Mouse (Mus musculus): ENCODE measurements around the gene Fam98b.
A peak's percentile ranks its signal among the peaks of the same experiment; 100 is the strongest.

The Fam98b gene

DNA sequence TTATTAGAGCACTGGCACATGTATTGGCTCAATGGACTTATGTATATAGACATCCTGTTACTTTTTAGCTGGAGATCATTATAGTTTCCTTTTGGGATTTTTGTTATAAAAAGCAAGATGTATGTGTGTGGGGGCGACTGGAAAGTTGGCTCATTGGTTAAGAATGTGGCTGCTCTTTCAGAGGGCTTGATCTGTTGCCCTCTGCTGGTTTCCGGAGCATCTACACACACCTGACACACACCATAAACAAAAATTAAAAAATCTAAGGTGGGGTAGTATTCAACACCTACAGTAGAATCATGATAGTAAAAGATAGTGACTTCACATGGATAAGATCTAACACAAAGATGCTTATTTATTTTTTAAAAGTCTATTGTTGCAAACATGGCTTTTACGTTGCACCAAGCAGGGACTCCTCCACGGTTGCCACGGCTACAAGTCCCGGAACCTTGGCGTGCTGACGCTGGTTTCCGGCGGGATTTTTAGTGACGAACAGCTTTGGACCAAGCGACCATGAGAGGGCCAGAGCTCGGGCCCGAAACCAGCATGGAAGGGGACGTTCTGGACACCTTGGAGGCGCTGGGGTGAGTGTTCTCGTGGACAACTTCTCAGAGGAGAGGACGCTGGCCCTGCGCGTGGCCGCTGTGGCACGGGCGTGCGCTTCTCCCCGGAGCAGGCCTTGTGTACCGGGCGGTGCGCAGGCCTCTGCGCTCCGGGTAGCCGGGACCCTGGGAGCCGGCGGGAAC, at the start of gene Fam98b:
Gene Fam98b (plus strand): TSS at position 485 of the 746 bp plus-strand sequence.
- DNase-seq (ENCODE audit: low spot score in 2 of 2): peak; percentile 79 to 81

DNA sequence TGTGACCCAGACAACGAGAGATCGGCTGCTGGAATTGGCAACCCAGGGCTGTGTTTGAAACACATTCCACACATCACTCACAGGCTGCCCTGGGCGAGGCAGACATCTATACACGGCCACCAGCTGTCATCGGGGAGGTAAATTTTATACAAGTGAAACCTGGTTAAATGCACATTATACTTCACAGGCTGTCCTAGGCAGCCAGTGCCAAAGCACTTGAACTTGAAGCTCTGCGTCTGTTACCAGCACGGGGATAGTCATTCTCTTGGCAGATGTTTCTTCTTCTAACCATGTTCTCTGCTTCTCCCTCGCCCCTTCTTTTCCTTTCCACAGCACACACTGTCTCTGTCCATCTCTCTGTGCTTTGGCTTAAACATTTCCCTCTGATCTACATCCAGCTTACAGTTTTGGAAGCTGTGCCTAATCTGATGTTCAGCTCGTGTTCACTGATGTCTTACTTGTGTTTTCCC, 48.6 kb upstream of the Fam98b start:
- DNase-seq (ENCODE audit: low spot score in 2 of 2): no peak

DNA sequence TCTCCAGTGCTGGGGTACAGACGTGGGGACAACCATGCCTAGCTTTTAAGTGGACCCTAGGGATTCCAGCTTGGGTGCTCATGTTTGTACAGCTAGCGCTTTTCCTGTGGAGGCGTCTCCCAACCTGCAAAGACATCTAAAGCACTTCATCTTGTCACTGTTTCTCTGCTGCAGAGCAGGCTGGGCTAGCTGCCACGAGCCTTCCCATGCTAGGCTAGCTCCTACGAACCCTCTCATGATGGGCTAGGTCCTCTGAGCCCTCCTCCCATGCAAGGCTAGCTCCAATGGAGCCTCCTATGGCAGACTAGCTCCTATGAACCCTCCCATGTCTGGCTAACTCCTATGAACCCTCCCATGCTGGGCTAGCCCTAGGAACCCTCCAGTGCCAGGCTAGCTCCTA, 46.2 kb upstream of the Fam98b start:
- DNase-seq (ENCODE audit: low spot score in 2 of 2): no peak

DNA sequence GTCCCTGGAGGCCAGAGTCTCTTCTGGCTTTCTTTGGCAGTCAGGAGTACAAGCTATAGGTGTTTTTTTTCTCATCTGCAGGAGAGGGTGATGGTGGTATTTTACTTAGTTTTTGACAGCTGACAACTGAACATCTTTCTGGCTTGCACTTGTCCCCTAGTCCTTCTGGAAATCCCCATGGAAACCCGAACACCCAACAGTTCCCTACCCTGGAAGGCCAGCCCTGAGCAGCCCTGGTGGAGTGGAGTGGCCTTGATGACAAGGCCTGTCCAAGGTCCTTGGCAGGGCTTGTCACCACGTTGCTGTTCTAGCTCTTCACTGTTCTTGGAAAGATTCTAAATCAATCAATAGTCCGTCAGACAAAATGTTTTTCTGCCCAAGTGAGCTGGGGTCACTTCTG, 45.0 kb upstream of the Fam98b start:
- no peak for DNase-seq (ENCODE audit: low spot score in 2 of 2)

DNA sequence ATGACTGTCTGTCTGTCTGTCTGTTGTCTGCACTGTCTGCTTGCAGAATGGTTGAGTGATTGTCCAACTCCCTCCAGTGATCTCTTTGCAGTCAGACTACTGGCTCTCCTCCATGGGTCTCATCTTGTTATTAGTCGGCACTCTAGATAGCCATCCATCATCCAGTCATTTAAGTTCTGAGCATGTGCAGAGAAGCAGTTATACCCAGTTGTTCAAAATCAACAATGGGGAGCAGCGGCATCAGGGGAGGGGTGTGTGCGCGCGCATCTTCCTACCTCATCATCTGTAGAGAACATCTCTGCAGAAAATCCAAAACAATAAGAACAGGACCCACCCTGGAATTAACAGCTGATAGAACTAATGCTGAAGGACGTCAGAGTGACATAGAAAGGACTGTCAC, 44.5 kb upstream of the Fam98b start:
- DNase-seq (ENCODE audit: low spot score in 2 of 2): no peak

DNA sequence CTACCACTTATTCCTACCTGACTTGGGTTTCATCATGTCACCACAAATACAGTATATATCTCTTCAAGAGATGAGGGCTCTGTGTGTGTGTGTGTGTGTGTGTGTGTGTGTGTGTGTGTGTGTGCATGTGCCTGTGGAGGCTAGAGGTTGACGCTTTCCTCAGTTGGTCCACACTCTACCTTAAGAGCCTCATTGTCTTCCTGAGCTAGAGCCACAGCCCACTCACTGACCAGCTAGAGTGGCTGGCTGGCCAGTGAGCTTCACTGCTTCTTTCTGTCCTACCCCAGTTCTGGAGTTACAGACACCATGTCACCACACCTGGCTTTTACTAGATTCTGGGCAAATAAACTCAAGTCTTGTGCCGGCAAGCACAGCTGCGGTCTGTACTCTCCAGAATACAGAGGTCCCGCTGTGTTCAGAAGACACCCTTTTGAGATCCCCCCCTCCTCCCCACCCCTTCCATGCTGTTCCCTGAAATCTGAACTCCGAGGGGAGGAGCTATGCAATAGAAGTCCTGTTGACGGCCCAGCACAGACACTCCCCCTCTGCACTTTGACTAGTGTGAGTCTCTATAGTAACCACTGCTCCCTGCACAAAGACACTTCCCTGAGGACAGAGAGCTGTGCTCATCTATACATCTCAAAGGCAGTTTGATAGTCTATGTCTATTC, 39.0 kb upstream of the Fam98b start:
- no peak for DNase-seq (ENCODE audit: low spot score in 2 of 2)

DNA sequence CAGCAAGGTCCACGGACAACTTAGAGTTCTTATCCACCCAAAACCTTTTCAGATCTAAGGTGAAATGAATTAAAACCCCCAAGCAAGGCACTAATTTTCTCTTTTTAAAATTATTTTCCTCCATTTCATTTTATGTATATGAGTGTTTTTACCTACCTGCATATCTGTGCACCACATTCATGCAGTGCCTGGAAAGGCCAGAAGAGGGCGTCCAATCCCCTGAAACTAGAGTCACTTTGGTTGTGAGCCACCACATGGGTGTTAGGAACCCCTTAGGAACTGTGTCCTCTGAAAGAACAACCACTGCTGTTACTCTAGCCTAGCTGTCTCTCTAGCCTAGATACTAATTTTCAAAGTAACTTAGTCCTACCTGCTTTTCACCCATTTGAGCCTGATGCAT, 33.4 kb upstream of the Fam98b start:
- no peak for DNase-seq (ENCODE audit: low spot score in 2 of 2)

DNA sequence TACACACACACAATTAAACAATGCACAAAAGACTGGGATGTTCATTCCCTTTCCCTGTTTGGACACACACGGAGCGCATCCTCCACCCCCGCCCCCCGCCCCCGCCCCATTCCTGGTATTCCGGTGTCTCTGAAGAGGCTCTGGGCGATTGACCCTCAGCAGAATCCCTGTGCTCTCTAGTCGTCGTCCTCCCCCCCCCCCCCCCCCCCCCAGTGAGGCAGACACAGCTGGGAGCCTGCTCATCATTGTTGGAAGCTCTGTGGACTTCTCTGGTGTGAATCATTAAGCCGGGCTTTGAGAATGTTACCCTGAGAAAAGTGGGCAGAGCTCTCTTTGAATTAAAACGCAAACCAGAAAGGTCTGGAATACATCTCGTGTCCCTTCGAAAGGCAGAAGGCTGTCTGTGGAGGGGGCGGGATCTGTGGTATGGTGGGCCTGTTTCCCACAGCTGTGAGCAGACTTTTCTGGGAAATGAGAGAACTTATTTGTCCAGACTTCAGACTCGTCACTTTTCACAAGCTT, 31.8 kb upstream of the Fam98b start:
- no peak for DNase-seq (ENCODE audit: low spot score in 2 of 2)

DNA sequence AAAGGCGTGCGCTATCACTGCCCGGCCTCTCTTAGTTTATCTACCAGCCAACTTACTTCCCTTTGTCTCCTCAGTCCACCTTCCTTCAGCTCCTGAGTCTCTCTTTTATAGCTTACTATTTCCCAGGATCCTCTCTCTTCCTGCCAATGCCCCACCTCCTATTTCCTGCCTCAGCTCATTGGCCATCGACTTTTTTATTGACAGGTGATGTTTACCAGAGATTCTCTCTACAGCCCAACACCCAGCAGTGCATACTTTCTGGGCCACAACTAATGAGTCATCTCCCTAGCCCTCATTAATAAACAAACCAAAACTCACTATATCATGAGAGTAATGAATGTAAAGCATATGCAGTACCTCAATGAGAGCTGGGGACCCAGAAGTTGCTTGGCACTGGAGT, 30.0 kb upstream of the Fam98b start:
- no peak for DNase-seq (ENCODE audit: low spot score in 2 of 2)

DNA sequence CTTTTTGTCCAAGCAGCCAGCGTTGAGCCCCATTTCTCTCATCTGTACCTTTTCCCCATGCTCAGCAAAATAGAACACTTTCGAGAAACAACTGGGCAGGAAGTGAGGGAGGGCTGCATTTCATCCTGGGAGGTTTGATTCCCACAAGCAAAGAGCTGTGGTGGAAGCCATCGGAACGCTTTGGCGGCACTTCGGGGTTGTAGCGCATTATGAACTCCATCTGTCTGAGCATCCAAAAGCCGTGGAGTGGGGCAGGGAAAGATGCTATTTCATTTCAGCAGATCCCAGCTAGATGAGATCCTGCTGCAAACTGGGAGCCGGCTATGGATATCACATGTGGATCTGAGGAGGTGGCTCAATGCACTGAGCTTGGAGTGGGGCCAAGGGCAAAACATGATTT, 26.9 kb upstream of the Fam98b start:
- no peak for DNase-seq (ENCODE audit: low spot score in 2 of 2)

DNA sequence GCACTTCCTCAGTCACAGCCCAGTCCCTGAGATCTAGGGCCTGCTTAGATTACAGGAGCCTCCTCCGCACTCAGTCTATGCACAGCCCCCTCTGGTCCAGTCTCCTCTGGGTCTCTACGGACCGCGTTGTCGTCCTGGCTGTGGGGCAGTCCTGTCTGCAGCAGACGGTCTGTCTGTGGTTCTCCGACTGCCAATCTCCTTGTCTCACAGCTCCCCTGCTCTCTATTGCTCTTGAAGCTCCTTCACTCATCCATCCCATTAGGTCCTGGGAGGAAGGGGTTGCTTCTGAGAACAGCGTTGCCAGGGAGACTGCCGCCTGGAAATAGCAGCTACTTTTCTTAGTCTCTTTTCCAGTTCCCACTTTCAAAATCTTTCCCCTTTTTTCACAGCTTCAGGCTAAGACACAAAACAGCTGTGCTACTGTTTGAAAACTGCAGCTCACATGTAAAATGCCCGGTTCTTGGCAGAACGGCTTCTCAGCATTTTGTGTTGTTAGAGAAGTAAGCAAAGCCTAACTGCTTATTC, 20.9 kb upstream of the Fam98b start:
- DNase-seq (ENCODE audit: low spot score in 2 of 2): no peak

DNA sequence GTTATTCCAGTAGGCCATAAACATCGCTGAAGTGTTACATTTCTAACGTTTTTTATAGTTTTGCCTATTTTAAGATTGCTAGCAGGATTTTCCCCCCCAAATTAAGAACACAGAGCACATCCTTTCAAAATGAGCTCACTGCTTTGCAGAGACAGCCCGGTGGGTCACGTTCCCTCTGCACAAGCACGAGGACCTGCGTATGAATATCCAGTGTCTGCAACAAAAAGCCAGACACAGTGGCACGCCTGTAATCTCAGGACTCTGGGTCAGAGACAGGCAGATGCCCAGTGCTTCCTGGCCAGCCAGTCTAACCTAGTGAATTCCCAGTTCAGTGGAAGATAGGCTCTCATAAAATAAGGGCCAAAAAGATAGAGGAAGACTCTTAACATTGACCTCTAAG, 19.3 kb upstream of the Fam98b start:
- no peak for DNase-seq (ENCODE audit: low spot score in 2 of 2)

DNA sequence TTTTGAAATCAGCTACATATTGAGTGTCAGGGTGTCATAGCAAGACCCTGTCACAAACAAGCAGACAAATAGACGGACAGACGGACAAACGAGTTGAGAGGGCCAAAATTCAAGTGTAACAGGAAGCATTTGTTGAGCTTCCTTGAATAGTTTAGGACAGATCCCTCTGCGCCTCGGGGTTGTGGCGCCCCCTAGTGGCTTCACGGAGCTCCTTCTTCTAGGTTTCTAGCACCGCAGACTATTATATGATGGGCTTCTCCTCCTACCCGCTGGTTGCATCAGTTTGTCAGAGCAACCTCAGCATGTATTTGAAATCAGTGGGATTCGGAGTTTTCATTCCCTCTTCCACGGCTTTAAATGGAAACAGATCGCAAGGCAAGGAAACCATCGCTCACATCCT, 18.3 kb upstream of the Fam98b start:
- DNase-seq (ENCODE audit: low spot score in 2 of 2): peak; percentile 50 to 64

DNA sequence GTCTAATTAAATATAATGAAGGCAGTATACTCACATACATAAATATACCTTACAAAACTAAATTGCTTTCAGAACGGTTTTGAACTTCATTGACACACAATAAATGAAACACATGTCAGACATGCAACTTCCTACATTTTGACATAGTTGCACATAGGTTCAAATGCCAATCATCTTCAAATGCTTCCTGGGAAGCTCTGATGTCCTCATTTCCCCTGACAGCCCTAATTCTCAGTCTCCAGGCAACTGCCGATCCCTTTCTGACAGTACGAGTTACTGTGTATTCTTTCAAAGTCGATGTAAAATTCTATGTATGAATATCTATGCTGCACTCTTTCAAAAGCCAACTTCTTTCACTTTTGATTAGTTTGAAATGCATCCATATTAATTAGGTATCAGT, 7.6 kb upstream of the Fam98b start:
- DNase-seq (ENCODE audit: low spot score in 2 of 2): no peak

DNA sequence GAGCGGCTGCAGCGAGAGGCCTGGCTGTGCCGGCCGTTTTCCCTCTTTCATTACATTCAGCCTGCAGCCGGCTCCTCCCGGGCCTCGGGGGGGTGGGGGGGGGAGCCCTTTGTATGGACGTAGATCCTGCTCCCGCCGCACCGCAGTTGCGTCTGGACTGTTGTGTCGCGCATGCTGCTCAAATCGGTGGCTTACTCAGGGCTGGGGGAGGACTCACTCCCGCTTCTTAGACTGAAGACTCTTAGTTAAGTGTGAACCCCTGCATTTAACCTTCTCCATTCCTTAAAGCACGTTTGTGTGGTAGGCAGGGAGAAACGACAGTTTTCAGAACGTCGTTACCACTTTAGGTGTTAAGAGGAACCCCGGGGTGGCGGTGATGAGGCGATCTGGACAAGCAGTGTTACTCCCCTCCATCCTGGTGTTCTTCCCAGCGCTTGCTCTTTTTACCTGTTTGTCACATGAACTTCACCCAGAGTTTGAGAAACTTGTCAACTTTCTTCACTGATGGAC, 517 bp downstream of the Fam98b start:
- peak in 1 of 2 experiments; percentile 8 for DNase-seq (ENCODE audit: low spot score in 2 of 2)

DNA sequence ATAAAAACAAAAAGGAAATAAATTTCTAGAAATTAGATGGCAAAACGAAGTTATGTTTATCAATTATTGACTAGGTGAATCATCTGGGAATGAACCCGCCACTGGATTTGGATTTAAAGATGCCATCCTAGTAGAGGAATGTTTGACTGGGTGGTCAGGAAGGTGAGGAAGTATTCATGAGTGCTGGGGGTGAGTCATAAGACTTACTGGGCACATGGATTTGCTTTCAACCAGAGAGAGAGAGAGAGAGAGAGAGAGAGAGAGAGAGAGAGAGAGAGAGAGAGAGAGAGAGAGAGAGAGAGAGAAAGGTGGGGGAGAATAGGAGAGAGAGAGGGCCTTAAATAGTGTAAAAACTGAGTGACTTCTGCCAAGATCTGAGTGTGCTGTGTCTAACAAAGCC, 5.9 kb downstream of the Fam98b start:
- DNase-seq (ENCODE audit: low spot score in 2 of 2): no peak

DNA sequence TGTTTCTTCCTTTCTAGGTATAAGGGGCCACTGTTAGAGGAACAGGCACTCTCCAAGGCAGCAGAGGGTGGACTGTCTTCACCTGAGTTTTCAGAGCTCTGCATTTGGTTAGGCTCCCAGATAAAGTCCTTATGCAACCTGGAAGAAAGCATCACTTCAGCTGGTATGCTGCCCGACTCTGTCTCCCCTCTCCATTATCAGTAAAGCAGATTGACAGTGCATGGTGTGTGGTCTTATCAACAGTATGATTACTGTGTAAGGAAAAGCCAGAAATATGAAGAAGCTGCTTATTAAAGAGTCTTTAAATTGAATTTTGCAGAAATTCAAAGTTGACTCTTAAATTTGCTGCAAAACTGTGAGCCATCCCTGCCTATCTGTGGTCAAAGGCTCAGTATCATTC, 8.1 kb downstream of the Fam98b start:
- DNase-seq (ENCODE audit: low spot score in 2 of 2): no peak

DNA sequence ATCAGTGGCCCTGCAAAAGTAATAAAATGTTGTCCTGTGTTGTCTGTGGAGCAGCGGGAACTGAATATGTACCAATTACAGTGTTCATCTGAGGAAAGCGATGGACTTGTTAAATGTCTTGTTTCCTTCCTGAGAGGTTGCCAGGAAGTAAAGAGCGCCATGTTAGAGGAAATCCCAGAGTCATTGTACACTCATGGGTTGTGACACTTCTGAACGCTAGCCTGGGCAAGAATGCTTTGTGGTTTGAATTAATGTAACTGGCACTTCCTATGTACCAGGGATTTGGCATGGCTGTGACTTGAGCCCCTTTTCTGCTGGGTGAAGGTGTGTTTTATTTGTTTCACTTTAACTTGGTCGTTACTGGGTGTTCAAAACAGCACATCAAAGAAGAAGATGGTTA, 12.6 kb downstream of the Fam98b start:
- DNase-seq (ENCODE audit: low spot score in 2 of 2): no peak

DNA sequence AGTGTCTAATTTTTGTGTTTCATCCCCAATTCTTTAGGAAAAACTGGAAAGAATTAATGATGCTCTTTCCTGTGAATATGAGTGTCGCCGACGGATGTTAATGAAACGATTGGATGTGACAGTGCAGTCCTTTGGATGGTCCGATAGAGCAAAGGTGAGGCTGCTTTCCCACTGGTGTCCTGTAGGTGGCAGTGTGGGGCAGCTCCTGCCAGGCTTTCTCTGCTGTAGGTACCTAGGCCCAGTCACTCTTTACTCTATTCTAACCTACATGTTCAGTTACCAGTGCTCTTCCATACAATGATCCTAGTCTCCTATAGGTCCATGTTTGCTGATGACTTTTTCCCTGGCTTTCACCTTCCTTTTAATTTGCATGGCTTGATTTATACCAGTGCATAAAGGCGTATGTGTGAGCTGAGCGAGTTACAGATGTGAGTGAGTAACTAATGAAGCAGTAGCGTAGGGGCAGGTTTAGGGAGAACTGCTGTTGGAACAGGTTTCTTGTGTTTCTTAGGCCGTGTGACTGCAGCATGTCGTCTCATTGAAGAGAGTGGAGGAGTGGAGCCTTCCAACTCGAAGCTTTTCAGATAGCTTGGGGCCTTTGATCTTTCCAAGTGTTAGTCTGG, 14.4 kb downstream of the Fam98b start:
- peak; percentile 55 to 60 for DNase-seq (ENCODE audit: low spot score in 2 of 2)

DNA sequence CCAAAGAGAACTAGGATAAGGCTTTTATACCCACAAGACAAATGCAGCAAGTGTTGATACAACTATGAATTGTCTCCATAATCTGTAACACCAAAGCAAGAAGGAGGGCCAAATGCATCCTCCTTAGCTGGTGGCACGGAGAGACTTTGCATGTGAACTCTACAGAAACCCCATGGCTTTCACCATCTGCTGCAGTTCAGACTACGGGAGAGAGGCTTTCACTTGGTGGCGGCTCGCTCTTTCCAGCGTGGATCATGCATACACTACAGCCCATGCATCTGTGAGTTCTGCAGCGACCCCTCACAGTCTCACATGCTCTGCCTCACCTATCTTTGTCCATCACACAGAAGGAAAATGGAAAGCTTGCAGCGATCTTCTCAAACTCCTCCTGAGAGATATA, 38.8 kb downstream of the Fam98b start:
- no peak for DNase-seq (ENCODE audit: low spot score in 2 of 2)

DNA sequence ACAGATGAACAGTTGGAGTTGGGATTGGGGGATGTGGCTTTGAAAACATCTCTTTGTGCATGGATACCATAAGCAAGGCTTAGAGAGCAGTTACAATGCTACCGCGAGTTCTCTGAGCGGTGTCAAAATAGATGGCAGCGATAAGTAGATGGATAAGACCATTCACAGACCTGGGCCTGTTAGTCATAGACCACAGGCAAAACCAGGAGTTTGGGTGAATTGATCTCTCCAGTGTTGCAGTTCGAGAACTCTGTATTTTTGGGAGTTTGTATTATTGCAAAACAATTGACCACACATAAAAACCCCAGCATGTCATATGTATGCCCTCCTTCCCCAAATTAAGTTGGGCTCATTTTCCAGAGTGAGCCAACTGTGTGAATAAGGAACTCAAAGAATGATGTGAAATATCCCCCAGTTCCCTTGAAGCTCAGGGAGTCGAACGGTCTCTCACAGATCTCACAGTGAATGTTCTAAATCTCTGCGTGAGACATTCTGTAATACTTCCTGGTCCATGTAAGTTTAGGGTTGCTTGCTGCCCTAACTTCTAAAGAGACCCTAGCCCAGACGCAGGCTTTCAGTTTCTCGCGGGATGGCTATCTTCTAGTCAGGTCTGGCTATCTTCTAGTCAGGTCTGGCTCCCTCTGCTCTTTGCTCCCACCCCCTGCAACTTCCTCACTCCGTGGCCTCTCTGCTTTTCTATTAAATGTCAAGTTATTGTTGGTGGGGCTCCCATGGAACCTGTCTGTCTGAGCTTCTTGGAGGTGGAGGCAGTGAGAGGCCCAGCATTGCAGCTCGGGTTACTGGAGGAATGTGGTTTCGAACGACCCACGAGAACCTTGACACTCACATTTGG, 50.3 kb downstream of the Fam98b start:
- no peak for DNase-seq (ENCODE audit: low spot score in 2 of 2)
